Mouse (Mus musculus): ENCODE results near the gene Rheb.
"Not testable (repeated sequence)": the region's sequence is repeated elsewhere in the genome, so short reads cannot be mapped to it uniquely, and the experiment has no call there.

Gene Rheb

GRCm38 (mm10) chr5:24843103-24843475 is 665 bp upstream of the Rheb start:
- DNase-seq (ENCODE audit: low read depth in 2 of 2, low spot score in 2 of 2), result no peak

GRCm38 (mm10) chr5:24841662-24842273 is 656 bp downstream of the Rheb start:
- DNase-seq (ENCODE audit: low read depth in 2 of 2, low spot score in 2 of 2), result no peak

GRCm38 (mm10) chr5:24840975-24841431 is 1.4 kb downstream of the Rheb start:
- DNase-seq (ENCODE audit: low read depth in 2 of 2, low spot score in 2 of 2), result no peak

GRCm38 (mm10) chr5:24834491-24834890 is 7.9 kb downstream of the Rheb start:
- no peak for DNase-seq (ENCODE audit: low read depth in 2 of 2, low spot score in 2 of 2)

- no peak for DNase-seq (ENCODE audit: low read depth in 2 of 2, low spot score in 2 of 2)
These were observed 10.5 kb downstream of the Rheb start for GRCm38 (mm10) chr5:24831912-24832311.

- no peak for DNase-seq (ENCODE audit: low read depth in 2 of 2, low spot score in 2 of 2)
These were observed 14.0 kb downstream of the Rheb start for GRCm38 (mm10) chr5:24828446-24828845.

GRCm38 (mm10) chr5:24827173-24827572 is 15.3 kb downstream of the Rheb start:
- no peak for DNase-seq (ENCODE audit: low read depth in 2 of 2, low spot score in 2 of 2)

GRCm38 (mm10) chr5:24826056-24826770 is 16.2 kb downstream of the Rheb start:
- no peak for DNase-seq (ENCODE audit: low read depth in 2 of 2, low spot score in 2 of 2)

- no peak for DNase-seq (ENCODE audit: low read depth in 2 of 2, low spot score in 2 of 2)
These were observed 16.9 kb downstream of the Rheb start for GRCm38 (mm10) chr5:24825365-24826055.

- no peak for DNase-seq (ENCODE audit: low read depth in 2 of 2, low spot score in 2 of 2)
These were observed 18.5 kb downstream of the Rheb start for GRCm38 (mm10) chr5:24823864-24824405.

GRCm38 (mm10) chr5:24822781-24823180 is 19.6 kb downstream of the Rheb start:
- no peak for DNase-seq (ENCODE audit: low read depth in 2 of 2, low spot score in 2 of 2)

- not testable (repeated sequence) for DNase-seq (ENCODE audit: low read depth in 2 of 2, low spot score in 2 of 2)
These were observed 20.2 kb downstream of the Rheb start for GRCm38 (mm10) chr5:24822231-24822630.

- no peak for DNase-seq (ENCODE audit: low read depth in 2 of 2, low spot score in 2 of 2)
These were observed 21.0 kb downstream of the Rheb start for GRCm38 (mm10) chr5:24821403-24821841.

- no peak for DNase-seq (ENCODE audit: low read depth in 2 of 2, low spot score in 2 of 2)
These were observed 21.8 kb downstream of the Rheb start for GRCm38 (mm10) chr5:24820627-24821026.

- DNase-seq (ENCODE audit: low read depth in 2 of 2, low spot score in 2 of 2), result no peak
These were observed 25.2 kb downstream of the Rheb start for GRCm38 (mm10) chr5:24817191-24817590.

GRCm38 (mm10) chr5:24813946-24814345 is 28.5 kb downstream of the Rheb start:
- DNase-seq (ENCODE audit: low read depth in 2 of 2, low spot score in 2 of 2), result no peak

- DNase-seq (ENCODE audit: low read depth in 2 of 2, low spot score in 2 of 2), result no peak
These were observed 29.4 kb downstream of the Rheb start for GRCm38 (mm10) chr5:24813005-24813404.

GRCm38 (mm10) chr5:24805222-24805621 is 37.2 kb downstream of the Rheb start:
- no peak for DNase-seq (ENCODE audit: low read depth in 2 of 2, low spot score in 2 of 2)

GRCm38 (mm10) chr5:24804661-24805060 is 37.8 kb downstream of the Rheb start:
- no peak for DNase-seq (ENCODE audit: low read depth in 2 of 2, low spot score in 2 of 2)

GRCm38 (mm10) chr5:24801841-24802624 is 40.4 kb downstream of the Rheb start:
- DNase-seq (ENCODE audit: low read depth in 2 of 2, low spot score in 2 of 2), result no peak

- no peak for DNase-seq (ENCODE audit: low read depth in 2 of 2, low spot score in 2 of 2)
These were observed 42.0 kb downstream of the Rheb start for GRCm38 (mm10) chr5:24800416-24800815.

Data from CD8-positive naive resting alpha-beta T cell, adult 2 months (primary cell).